Mouse (Mus musculus): ENCODE results near the gene Secisbp2.

GRCm38 (mm10) chr13:51677041-51677440 is 25.5 kb downstream of the Secisbp2 start:
- TF ChIP-seq ZNF384 (IDR thresholded peaks at IDR 0.05; ENCODE audit: low read depth, low read length) (no peak), HCFC1 (IDR thresholded peaks at IDR 0.05; ENCODE audit: borderline replicate concordance, insufficient read depth, low read length) (no peak)

Measured in ES-E14 (cell line).